ENCODE assay signal across 12 mouse cellular contexts in genomic region chr9:63836565-63837284, GRCm38 (mm10).
DNase-seq lines count a peak whose midpoint lies in the region; ATAC-seq and TF ChIP-seq lines count a peak whose summit lies in the region.
"Had no signal": no experiment of that assay in that cellular context is flagged by ENCODE, and none has a peak within 500 bp of the region (broad histone marks: within the 10 kb centered on the region; RNA-seq: fewer than 3 reads in every experiment).

No protein-coding gene starts in this region.

- DNase-seq in ES-CJ7 (ENCODE audit: low read depth, low spot score), result peak; percentile 40
- DNase-seq in embryo, embryonic 11 days, result peak; percentile 21
- DNase-seq in kidney, adult 8-10 months, result peak; percentile 36 to 44
- peak; percentile 48 for DNase-seq in limb, embryonic 14.5 days (ENCODE audit: low spot score)
- DNase-seq in left cerebral cortex, adult 18-20 months (ENCODE audit: low spot score in 2 of 2), result no peak
- no peak for DNase-seq in left cerebral cortex, adult 2 months (ENCODE audit: extremely low spot score in 1 of 2, low spot score in 2 of 2)
- DNase-seq in heart, adult 8-10 months (ENCODE audit: low spot score), result no peak
- DNase-seq: cerebellum, postnatal 25 days; heart, adult 11 months; layer of hippocampus, adult 9-11 months had no signal

- 49% methylated on average over 5 of the region's 5 CpGs for WGBS in limb, embryonic 14.5 days

- no peak for TF ChIP-seq CTCF in left cerebral cortex, adult 2 months (IDR thresholded peaks at IDR 0.05)

- 0 out of 2 replicates have a peak overlapping the region, but pooled peaks have one; percentile 14 for H3K27ac ChIP-seq in limb, embryonic 14.5 days (replicated peaks; ENCODE audit: low read depth, low read length)
- no peak overlapping the region for H3K27ac ChIP-seq in left cerebral cortex, adult 2 months

- TF ChIP-seq POLR2A in limb, embryonic 14.5 days (IDR thresholded peaks at IDR 0.05; ENCODE audit: borderline replicate concordance, extremely low read depth, insufficient read depth, insufficient read length), result no peak

- no peaks in the 10 kb centered on the region for H3K9me3 ChIP-seq in limb, embryonic 14.5 days (ENCODE audit: control insufficient read depth, low read length)

- H3K9ac ChIP-seq in limb, embryonic 14.5 days (ENCODE audit: low read depth, low read length, severe bottlenecking), result no peak overlapping the region

- no peaks in the 10 kb centered on the region for H3K36me3 ChIP-seq in limb, embryonic 14.5 days (ENCODE audit: control insufficient read depth, insufficient read depth, low read length)

- ATAC-seq in limb, embryonic 14.5 days (ENCODE audit: low FRiP score, low read depth), result peak; percentile 41
- ATAC-seq in inflammation-experienced regulatory T-cells, adult 6 months, result no peak

- H3K4me2 ChIP-seq in limb, embryonic 14.5 days (replicated peaks; ENCODE audit: low read depth, low read length, severe bottlenecking), result no peak overlapping the region
- H3K4me2 ChIP-seq: liver, embryonic 11.5 days had no signal

- intact Hi-C loops in left cerebral cortex, adult 2 months (cut with DNase I), result loop anchor here (5.0 kb wide), 2 partner anchors 54 to 94 kb away; no protein-coding TSS in a partner anchor

- H3K4me3 ChIP-seq in limb, embryonic 14.5 days (replicated peaks; ENCODE audit: low read length), result no peak overlapping the region
- no peak overlapping the region for H3K4me3 ChIP-seq in left cerebral cortex, adult 2 months

- H3K27me3 ChIP-seq in limb, embryonic 14.5 days (ENCODE audit: control insufficient read depth, insufficient read depth, low read length), result no peaks in the 10 kb centered on the region

- peaks cover 17% of the 10 kb centered on the region for H3K4me1 ChIP-seq in limb, embryonic 14.5 days (ENCODE audit: control insufficient read depth, insufficient read depth, low read length)

Comparison
In these comparisons a context has a peak if more than half of its experiments do, and no peak if none do; other contexts are left out.
1. DNase-seq: peak in ES-CJ7 (single experiment), embryo, embryonic 11 days (single experiment), kidney, adult 8-10 months (2 of 2) and limb, embryonic 14.5 days (single experiment); none in left cerebral cortex, adult 18-20 months (0 of 2), left cerebral cortex, adult 2 months (0 of 2) and heart, adult 8-10 months (single experiment).